Mouse (Mus musculus) lung, postnatal 14 days (tissue): ENCODE data around the gene Magi1.
"Not testable (repeated sequence)": the region's sequence is repeated elsewhere in the genome, so short reads cannot be mapped to it uniquely, and the experiment has no call there.

Experiments
- DNase-seq: peaks from one replicate; pipeline ENCODE4 v3.0.0; 2021

Gene Magi1

DNA sequence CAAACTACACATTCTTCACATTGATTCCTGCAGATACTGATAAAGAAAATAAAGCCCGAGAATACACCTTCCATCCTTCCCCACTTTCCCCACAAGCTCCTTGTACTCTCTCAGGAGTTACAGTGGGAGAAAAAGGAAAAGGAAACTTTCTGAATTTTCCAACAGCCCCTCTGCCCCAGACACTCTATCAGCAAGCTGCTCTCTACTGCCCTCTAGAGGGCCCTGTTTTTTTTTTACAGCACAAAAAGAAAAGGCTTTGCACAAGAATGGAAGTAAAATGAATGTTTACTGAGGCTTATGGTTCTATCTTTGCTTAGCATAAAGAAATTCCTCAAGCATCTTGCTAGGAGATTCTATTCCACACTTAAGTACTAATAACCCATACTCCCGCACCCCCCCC lies 243.6 kb downstream of the Magi1 start:
- DNase-seq: peak; percentile 60

DNA sequence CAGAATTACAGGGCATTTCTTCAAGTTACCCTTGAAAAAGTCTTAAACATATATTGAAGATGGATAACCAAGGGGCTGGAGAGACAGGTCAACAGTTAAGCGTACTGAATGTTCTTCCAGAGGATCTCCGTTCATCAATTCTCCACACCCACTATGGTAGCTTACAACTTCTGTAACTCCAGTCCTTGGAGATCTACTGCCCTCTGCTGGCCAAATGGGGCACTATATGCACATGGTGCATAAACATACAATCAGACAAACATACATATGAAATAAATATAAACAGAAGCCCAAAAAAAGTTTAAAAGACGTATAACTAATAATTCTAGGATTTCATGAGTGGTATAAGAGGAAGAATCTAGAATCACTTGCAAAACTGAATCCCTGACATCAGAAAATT lies 244.8 kb downstream of the Magi1 start:
- DNase-seq: peak; percentile 6

GRCm38 (mm10) chr6:94036554-94036953 lies 247.2 kb downstream of the Magi1 start:
- DNase-seq: no peak

DNA sequence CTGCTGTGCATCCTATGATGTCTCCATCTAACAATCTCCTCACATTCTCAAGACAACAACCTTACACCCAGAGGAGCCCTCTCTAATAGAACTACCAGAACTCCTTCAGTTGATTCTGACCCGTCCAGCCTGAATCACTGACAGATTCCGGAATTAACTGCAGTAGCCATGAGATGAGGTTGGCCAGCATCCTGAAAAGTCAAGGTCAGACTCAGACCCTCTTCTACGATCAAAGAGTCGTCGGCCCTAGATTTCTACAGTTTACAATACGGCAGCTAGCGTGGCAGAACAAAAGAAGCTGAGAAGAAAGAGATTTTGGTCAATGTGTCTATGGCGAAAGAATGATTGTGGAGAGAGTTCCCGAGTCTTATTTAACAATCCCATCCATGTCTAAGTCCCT lies 257.4 kb downstream of the Magi1 start:
- DNase-seq: no peak

DNA sequence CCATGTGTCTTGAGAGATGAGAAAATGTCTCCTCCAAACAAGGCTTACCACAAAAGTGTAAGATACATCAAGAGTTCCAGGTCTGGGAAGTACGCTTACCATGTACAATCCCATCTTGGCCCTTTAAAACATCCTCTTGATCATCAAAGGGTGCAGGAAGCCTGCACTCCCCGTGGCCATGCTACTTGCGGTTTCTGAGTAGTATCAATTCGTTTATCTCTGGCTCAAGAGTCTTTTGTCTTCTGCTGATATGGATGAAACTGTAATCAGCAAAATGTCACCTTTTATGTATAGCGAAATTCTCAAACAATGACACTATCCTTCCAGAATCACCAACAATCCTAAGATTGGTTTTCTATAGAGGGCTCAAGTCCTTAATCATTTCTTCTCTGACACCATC lies 261.3 kb downstream of the Magi1 start:
- DNase-seq: no peak

DNA sequence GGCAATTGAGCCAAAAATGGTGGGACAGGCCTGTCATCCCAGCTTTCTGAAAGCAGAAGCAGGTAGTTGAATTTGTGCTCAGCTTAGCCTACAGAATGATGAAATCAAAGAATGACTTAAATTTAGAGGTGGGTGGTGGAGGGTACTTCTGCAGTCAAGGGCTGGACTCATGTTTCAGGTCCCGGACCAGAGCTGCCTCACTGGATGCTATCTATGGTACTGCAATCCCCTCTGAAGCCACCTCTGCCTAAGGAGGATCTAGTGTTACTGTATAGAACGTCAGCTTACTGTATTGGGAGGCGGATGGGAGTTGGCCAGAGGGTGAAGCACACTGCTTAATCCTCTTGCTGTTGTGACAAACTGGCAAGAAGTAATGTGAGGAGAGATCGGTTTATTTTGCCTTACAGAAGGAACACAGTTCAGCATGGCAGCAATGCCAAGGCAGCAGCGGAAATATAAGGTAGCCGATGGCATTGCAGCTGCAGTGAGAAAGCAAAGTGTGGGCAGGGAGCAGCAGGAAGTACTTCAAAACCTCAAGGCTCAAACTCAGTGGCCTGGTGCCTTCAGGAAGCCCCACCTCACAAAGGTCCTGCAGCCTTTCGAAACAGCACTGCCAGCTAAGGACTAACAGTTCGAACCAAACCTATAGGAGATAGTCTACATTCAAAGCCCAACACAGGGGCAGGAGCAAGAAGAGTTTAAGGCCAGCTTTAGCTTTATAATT lies 262.3 kb downstream of the Magi1 start:
- no peak for DNase-seq

DNA sequence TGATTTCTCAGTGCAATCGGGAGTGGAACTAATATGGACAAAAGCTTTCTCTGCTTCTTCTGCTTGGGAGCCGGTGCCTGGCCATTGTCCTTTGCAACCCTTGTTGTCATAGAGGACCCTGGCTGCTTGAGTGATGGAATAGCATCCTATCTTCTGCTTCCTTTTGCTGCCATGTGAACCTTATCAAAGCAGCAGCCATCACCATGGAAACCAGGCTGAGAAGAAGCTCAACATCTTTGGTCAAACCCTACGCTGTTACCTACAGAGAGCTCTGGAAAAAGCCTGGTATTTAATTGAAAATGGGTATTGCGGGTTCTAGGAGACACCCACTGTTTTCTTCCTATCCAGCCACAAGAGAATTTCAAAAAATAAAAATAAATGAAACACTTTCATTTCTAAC lies 263.2 kb downstream of the Magi1 start:
- DNase-seq: no peak

- no peak for DNase-seq
These were observed 263.8 kb downstream of the Magi1 start for GRCm38 (mm10) chr6:94019935-94020334.

DNA sequence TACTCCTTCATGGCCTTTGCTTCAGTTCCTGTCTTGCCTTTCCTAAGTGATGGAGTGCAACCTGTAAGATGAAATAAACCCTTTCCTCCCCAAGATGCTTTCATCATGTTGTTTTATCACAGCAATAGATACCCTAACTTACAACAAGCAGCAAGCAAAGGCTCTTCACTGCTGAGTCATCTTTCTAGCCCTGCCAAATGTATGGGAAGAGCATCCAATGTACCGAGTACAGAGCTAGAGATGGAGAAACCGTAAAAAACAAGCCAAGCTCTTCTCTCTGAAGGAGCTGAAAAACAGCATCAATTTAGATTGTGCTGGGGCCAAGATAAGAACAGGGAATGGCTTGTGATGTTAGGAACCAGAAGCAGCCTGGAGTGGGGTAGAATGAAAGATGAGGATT lies 270.0 kb downstream of the Magi1 start:
- no peak for DNase-seq

DNA sequence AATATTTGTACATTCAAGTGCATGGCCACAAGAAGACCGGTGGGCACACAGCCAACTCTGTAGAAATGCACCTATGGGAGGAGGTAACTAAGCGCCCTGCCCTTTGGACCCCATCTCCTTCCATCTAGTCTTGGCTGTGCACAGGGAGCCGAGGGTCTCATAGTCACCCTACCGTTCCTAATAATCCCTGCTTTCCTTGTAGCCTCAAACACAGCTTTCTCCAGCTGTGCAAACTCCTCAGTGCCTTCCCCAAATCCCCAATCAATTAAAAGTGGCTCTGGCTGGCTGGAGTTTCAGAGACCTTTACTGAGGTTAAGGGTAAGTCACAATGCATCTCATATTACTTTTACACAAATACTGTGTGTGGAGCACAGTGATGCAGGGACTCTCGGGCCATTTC lies 271.8 kb downstream of the Magi1 start:
- peak; percentile 7 for DNase-seq

- no peak for DNase-seq
These were observed 272.2 kb downstream of the Magi1 start for GRCm38 (mm10) chr6:94011521-94011920.

DNA sequence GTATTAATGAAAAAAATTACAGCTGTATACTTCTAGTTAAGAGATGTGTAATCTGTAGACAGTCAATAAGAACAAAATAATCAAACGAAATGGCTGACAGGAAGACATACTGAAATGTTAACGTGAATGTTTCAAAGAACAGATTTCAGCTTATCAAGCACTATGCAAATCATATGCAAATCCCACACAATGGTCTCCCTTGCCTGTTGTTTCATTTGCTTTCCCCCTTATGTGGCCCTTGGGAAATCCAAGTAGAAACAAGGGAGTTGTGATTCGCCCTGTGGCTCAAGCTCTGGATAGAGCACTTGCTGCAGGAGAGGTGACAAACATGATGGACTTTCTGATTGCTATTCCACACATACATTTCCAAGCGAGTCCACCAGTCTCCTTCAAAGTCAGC lies 275.1 kb downstream of the Magi1 start:
- DNase-seq: no peak

DNA sequence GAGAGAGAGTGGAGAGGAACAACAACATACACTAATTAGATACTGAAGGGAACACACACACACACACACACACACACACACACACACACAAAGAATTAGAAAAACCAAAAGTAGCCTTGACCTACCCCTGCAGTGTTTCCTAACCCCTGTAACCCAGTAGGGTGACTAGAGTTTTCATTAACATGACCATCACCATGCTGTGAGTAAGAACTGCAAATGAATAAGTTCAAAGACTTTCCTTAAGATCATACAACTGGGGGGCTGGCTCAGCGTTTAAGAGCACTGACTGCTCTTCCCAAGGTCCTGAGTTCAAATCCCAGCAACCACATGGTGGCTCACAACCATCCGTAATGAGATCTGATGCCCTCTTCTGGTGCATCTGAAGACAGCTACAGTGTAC lies 280.1 kb downstream of the Magi1 start:
- DNase-seq: not testable (repeated sequence)

GRCm38 (mm10) chr6:93996841-93997485 lies 286.8 kb downstream of the Magi1 start:
- no peak for DNase-seq

- no peak for DNase-seq
These were observed 296.2 kb downstream of the Magi1 start for GRCm38 (mm10) chr6:93987561-93987960.

DNA sequence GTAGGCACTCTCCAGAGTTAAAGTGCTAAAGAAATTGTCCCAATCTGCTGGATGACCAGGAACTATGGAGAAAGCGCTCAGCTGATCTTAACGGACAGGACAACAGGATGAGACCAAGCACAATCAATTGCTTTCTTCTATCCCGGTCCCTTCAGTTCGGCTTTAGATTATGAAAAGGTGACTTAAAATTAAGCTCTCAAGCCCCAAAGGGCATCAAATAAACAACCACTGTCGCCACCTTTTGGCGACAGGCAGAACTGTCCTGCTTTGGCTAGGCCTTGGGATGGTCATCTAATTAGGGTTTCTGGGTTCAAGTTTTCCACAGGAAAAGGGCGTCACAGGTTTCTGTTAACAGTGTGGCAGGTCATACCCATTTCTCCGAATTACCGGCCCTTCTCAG lies 298.6 kb downstream of the Magi1 start:
- peak; percentile 22 for DNase-seq

- no peak for DNase-seq
These were observed 300.2 kb downstream of the Magi1 start for GRCm38 (mm10) chr6:93983551-93983950.

DNA sequence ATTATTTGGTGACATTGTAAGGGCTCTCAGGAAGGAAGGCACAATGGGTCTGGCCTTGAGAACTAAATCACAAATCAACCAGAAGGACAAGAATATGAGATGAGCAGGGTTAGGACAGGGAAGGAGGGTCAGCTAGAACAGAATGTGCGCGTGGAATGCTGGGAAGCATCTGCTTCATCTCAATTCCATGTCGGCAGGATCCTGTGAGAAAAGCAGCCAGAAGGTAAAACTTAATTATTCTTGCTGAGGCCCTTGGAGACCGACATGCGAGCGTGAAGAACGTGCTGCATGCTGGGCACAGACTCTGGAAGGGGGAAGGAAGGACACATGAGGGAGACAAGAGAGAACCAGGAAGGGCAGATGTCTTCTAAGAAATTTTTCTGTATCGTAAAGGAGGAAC lies 302.5 kb downstream of the Magi1 start:
- DNase-seq: no peak

GRCm38 (mm10) chr6:93979241-93979640 lies 304.5 kb downstream of the Magi1 start:
- no peak for DNase-seq

DNA sequence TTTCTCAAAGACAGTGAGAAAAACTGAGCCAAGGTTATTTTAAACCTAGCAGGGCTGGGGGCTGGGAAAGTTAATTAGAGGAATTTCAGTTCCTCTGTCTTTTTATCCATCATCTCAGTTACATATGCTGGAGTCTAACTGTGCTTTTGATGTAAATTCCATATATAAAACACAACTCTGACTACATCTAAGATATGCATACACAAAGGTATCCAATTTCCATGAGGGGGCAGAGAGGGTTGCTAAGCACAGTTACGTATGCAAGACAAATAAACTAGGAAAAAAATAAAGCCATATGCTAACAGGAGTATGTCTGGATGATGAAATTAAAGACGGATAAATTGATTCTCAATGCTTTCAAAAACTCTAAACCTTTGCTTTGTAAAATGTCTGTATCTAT lies 315.0 kb downstream of the Magi1 start:
- no peak for DNase-seq

GRCm38 (mm10) chr6:93962757-93963336 lies 320.9 kb downstream of the Magi1 start:
- no peak for DNase-seq

DNA sequence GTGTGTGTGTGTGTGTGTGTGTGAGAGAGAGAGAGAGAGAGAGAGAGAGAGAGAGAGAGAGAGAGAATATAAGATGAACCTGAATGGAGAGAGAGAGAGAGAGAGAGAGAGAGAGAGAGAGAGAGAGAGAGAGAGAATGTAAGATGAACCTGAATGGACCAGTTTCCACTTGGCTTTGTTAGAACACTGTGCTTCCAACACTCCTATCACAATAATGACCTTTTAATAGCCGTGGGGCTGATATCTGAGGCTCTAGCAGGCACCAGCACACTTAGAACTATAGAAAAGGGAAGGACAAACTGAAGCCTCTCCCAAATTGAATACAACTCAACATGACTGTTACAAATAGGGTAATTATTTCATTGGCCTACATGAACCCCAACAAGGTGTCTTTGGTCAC lies 321.9 kb downstream of the Magi1 start:
- no peak for DNase-seq

GRCm38 (mm10) chr6:93957172-93957571 lies 326.5 kb downstream of the Magi1 start:
- DNase-seq: no peak

GRCm38 (mm10) chr6:93946612-93947011 lies 337.1 kb downstream of the Magi1 start:
- DNase-seq: no peak

DNA sequence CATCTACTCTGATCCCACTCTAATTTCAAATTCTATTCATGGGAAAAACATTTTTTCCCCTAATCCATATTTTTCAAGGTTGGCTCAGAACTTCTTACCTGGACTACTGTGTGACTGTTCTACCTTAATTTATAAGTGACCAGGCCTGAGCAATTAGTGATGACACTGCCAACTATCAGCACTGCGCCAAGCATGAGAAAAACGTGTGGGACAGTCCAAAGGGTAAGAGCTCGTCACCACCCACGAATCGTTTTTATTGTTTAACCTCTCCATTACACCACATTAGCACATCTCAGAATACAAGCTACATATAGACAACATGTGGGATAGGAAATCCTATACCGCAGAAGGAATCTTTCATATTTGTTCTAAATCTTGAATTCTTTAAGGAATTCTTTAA lies 347.4 kb downstream of the Magi1 start:
- DNase-seq: no peak
